Mouse (Mus musculus) spleen, postnatal 10 days (tissue): Measurements from ENCODE around the gene Polr1b.

ENCODE experiments used
- DNase-seq, 2 experiments: peaks; one replicate each; pipeline ENCODE4 v3.0.0; 2021 to 2022; ENCODE audit warnings: low spot score in 2 of 2

Gene Polr1b

DNA sequence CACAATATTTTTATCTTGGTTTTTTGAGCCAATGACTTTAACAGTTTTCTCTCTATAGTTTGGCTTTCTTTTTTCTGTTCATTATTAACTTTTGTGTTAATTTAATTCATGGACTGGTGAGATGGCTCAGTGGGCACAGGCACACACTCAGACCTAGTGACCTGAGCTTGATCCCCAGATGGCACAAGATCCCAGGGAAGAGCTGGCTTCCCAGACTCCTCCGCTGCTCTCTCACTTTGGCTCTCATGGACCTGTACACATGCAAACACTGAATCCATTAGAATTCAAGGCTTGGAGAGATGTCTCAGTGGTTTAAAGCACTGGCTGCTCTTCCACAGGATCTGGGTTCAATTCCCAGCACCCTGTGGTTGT lies 15.6 kb downstream of the Polr1b start:
- no peak for DNase-seq

DNA sequence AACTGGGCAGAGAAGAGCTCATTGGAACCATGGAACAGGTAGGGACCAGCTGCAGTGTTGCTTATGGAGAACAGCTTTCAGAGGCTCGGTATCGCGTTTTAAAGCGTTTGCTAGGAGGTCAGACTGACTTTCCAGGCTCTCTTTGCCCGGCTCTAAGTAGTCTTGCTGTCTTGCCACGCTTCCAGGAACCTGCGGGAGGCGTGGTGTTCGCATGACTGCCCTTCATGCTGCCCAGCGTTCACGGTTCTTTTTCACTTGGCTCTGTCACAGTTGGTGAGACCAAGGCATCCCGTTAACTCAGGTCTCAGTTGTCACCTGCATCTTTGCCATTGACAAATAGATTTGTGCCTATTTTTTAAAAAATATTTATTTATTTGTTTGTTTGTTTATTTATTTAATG lies 17.3 kb downstream of the Polr1b start:
- DNase-seq: no peak

DNA sequence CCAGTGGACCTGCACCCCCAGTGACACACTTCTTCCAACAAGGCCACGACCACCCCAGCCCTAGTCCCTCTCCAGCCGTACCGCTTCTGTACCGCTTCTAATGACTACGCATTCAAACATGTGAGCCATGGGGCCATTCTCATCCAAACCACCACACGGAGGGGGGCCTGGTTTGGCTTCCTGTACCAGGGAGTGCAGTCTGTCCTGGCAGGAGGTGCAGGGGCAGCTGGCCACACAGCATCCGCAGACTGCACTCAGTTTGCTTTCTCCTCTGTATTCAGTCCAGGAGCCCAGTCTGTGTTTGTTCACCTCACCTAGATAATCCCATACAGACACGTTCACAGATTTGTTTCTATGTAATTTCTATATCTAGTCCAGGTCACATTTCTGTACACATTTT lies 21.2 kb downstream of the Polr1b start:
- no peak for DNase-seq

DNA sequence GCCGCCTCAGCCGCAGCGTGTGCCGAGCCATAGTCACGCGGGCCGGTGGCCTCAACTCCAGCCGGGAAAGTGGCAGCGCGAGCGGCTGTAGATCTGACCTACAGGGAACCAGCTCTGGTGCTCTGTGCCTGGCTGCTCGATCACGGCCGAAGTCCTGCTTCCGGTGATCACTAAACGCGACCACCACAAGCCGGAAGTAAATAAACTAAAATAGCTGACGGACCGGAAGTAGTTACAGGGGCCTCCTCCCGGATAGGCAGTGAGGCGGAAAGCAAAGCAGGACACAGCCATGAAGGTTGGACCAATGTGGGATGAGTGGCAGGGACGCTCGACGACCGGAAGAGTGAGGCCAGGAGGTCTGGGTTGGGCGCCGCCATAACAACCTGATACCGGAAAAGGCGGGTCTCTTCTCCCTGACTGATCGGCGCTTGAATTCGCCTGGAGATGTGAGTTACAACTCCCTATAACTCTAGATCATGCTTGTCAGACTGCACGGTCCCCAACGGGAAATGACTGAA lies 28.7 kb downstream of the Polr1b start, which contains the start of gene Chchd5:
Chchd5 (plus strand) TSS at position 289 of the 518 bp plus-strand sequence.
- peak; percentile 75 to 85 for DNase-seq

DNA sequence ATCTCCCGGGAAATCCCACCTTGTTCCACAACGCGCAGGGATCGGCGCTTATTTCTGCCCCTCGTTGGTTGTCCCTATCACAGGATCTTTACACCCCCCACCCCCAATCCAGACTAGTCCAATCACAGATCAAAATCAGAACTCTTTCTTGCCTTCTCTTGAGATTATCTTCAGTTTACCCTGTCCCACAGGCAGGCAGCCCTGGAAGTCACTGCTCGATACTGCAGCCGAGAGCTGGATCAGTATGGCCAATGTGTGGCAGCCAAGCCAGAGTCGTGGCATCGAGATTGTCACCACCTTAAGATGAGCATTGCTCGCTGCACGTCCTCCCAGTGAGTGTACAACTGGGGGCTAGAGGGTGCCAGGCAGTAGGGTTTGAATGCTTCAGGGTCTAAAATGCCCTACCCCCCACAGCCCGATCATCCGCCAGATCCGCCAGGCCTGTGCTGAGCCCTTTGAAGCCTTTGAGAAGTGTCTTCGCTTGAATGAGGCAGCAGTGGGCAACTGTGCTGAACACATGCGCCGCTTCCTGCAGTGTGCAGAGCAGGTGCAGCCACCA lies 29.3 kb downstream of the Polr1b start:
- peak; percentile 41 to 55 for DNase-seq

DNA sequence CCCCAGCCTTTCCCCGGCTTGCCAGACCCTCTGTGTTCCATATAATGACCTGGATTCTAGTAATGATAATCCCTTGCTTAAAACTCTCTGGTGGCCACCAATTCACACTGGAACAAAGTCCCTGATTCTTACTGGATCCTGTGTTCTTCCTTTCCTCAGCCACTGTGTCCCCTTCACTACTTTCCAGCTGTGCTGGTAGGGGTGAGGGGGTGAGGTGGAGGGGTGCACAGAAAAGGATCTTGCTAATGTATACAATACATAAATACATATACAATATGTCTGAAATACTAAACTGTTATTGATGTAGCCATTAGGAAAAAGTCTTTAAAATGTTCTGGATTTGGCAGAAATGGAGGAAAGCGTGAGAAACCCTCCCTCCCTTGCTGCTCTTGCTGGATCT lies 30.0 kb downstream of the Polr1b start:
- DNase-seq: no peak

DNA sequence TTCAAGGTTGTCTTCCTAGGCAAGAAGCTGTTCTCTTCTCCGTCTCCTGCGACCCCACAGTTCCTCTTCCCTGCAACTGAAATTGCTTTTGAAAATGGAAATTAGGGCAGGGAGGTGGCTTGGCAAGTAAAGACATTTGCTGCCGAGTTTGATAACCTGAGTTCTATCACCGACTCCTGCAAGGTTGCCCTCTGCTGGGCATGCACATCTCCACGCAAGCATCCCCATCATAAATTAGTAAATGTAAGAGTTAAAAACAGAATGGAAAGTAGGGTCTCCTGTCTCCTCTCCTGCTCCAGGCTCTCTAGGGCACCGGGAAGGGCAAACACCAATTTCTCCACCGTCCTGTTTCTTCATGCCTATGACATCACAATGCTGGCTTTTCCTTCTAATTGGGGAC lies 31.4 kb downstream of the Polr1b start:
- DNase-seq: peak in 1 of 2 experiments; percentile 39

DNA sequence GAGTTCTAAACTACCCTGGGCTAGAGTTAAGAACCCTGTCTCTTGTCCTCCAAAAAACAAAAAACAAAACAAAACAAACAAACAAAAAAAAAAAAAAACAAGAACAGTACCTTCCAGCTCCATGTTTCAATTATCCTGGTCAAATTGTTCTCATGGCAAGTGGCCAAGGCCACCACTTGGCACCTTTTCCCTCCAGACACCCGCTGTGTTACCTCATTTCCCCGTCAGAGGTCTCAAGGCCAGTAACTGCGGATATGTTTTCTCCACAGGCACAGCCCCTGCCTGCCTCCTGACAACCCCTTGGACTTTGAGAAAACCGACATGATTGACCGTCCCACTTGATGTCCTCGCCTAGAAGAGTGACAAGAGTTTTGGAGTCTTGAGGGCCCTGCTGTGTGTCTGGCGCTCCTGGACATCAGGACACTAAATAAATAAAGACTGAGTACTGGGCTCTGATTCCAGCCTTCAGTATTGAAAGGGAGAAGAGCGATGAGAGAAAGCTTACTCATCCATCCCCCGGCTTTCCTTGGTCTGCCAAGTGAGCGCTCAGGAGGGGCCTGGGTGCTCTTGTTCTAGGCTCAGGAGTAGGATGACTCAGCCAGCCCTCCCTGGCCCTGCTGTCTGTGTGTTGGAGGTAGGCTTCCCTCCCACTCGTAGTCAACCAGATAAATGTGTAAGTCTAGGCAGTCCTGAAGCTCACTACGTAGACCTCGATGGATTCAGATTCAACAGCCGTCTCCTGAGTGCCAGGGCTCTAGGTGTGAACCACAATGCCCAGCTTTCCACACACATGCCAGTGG lies 32.4 kb downstream of the Polr1b start:
- DNase-seq: no peak

DNA sequence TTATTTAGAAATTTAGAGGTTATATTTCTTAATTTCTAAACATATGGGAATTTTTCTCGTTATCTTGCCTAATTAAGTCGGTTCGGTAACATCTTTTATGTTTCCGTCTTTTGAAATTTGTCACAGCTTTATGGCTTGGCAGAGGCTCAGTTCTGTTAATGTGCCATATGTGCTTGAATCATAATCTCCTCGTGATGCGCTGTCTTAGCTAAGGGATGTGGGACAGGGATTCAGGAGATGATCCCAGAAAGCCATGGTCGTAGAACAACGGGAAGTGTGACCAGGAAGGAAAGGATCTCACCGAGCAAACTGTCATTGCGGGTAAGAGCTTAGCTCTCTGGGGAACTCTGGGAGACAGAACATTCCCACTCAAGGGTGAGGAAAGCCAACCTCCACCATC lies 39.1 kb downstream of the Polr1b start:
- no peak for DNase-seq

DNA sequence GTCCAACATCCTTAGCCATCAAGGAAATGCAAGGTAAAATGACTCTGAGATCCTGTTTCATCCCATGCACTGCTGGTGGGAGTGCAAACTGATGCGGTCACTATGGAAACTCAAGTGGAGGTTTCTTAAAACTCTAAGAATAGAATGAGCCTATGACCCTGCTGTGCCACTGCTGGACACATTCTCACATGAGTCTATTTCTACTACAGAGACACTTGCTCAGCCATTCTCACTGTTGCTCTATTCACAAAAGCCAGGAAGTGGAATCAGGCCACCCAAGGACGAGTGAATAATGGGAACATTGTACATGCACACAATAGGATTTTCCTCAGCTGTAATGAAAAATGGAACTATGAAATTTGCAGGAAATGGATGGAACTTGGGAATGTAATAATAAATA lies 48.0 kb downstream of the Polr1b start:
- no peak for DNase-seq

DNA sequence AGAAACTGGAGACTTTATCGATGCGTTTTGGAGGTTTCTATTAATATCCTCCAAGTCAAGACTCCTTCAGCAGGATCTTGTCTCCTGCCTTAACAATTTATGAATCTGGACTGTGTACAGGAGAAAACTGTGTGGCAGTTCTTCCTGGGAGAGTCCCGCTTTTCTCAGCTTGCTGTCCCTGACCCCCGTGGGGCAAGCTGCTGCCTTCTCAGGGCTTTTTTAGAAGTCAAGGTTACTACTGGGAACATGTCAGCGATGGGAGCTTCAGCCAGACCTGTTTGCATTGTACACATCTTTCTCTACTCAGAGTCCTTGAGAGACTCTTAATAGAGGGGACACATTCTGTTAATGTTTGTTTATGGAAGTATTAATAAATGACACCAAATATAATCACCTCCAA lies 49.6 kb downstream of the Polr1b start:
- DNase-seq: no peak

DNA sequence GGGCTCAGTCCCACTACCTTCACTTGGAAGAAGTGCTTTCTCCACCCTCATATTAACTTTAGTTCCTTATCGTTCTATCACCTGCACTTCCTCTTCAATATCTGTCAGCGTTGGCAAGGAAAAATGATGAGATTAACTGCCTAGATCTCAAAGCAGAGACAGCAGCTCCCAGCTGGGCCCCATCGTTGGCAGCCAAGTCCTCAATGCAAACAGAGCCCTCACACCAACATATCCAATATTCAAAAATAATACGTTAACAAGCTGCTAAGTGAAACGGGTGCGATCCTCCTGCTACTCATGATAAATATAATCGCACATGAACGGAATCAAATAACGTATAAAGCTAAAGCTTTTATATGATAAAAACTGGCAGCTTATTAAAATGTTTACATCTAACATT lies 50.3 kb downstream of the Polr1b start:
- DNase-seq: no peak

DNA sequence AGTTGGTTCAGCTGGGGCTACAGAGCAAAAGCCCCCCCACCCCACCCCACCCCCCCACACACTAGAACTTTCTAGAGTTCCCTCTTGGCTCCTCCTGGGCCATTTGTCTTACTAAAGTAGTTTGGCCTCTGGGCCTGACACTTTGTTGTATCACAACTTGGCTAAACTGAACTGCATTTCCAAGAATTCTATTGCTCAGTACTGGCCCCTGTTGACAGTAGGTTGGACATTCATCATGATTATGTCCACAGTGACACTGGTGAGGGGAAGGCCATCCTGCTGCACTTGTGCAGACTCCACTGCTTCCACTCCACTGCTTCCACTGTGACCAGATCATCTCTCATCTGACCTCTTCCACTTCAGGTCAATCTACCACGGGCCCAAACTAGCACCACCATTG lies 52.0 kb downstream of the Polr1b start:
- DNase-seq: no peak

DNA sequence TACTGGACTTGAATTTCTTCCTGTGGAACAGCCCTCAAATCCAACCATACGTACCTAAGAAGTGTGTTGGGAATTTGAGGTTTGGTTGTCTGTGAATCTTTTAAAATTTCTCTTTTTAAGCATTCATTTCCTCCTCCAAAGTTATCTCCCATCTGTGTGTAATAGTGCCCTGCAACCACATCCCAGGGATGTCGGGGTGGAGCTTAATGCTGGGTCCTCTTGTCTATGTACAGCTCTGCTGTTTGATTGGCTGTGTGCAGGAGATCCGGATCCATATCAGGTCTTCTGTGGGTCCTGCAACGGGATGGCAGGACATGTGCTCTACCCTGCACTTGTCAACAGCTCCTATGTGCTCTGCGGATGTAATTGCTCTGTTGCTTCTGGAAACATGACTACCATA lies 64.0 kb downstream of the Polr1b start:
- no peak for DNase-seq

DNA sequence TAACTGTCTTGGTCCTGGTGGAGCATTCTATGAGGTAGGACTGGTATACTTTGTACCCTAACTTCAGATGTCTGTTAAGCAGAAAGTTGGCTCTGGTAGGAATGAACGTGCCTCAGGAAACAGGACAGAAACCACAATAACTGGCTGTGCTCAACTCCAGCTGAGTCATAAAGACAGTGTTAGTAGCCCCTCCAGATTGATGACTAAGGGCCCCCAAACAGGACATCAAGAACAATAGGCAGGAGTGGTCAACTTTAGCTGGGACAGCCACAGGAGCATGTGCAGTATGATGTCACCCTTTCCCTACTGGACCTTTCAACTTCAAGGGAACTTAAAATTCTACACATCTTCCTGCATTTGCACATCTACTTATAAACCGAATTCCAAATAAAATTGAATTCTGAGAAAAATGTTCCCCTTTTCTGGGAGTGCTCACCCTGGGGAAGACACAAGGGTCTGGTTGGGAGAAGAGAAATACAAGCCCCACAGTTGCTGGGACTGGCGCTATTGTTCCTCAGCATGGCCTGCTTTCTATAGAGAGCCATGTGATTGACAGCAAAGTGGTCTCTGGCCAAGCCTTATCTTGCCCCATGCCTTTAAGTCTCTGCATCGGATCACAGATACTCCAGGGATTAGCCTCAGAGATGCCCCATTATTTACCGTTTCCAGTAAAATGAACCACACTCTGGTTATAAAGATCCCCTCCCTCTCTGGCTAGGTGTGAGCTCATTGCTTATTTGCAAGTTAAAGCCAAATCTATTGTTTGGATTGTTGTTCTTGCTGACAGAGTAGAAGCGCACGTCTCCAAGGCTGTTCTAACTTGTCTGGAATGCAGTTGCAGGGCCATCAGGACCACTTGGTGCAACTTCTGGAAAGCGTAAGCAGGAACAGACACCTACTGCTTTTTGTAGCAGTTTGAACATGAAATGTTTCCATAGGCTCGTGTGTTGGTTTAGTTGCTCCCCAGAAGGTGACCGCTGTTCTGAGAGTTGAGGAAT lies 66.0 kb downstream of the Polr1b start:
- no peak for DNase-seq

DNA sequence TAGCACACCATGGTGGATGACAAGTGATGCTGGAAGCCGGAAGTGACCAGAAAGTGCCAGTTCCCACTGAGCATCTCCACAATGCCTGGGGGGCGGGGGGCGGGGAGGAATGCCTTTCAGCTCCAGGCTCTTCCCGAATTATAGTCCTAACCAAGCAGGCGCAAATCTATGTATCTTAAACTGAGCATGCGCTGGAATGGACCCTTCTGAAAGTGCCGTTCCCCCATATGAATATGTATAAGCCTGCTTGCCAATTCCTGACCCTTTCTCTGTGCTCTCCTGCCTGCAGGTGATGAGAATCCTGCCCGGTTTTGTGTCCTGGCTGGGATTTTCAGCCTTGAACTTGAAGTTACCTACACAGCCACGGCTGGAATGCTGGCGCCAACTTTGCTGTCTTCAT lies 72.6 kb downstream of the Polr1b start:
- no peak for DNase-seq

DNA sequence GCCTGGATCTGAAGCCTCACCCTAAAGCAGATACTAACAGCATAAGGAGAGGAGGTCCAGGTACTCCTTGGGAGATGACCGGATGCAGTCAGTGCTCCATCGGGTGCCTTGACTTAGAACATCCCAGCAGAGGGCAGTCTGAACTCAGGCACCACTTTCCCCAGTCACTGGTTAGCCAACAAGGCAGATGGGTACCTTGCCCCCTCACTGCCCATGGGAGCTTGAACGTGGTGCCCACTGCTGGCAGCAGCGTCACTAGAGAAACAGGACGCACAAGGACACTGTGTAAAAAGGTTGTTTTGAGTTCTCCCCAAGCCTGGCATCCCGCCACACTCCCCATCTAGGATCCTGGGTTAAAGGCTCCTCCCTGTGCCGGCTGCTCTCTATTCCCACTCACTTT lies 73.7 kb downstream of the Polr1b start:
- DNase-seq: peak; percentile 42 to 65

DNA sequence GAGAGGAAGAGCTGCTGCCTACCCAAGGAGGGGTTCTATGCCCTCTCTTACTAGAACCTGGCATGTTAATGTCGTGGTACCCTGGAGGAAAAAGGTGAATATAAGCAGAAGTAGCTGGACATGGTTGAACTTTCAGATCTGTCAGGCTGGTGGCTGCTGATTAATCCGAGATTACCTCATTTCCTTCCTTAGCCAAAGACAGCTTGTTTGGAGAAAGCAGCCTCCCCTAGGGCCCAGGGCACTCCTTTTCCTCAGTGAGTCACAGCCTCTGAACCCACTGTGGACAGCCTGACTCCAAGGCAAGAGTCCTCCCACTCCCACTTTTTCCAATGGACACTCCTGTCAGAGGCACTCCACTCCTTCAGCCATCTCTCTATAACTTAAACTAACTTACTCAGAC lies 74.8 kb downstream of the Polr1b start:
- no peak for DNase-seq
